Mouse (Mus musculus): Measurements from ENCODE around the gene Inhbc. TPM values are rescaled to one million over a fixed set of nuclear protein-coding genes. Genes with fewer than 3 reads are reported as not detected.

Inhbc gene
- polyA plus RNA-seq, 1 experiment: not detected

DNA sequence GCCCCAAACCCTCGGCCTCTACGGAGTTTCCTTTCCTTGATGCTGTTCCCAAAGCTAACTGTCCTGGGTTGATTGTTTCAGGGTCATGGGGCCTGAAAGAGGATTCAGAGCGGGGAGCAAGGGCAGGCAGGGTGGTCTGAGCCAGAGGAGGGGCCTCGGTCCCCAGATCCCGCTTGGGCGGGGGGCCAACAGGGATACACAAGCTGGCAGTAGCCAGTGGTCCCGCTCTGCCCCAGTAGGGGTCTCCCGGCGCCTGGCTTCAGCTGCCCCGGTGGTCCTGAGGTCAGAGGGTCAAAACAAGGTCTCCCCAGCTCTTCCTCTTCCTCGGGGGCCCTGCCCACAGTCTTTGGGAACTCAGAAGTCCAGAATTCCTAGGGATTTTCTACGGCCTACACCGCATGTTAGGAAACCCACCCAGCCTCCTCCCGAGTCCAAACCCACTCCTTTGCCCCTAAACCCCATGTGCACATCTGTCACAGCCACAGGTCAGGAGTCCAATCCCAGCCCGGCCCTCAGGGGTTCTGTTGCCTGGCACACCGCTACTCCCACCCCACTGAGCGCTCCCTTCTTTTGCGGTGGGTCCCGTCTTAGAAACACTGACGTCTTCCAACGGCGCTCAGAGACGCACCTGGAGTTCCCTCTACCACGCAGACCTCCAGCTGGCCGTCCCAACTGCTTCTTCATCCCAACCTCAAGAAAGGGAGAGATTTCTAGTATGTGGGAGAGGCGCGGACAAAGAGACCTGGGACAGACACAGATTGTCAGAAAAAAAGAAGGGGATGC, 29.5 kb downstream of the Inhbc start:
- H3K27ac ChIP-seq (replicated peaks; ENCODE audit: low read depth, low read length): no peak overlapping the region
- H3K4me1 ChIP-seq (ENCODE audit: control insufficient read depth, insufficient read depth, insufficient read length, low read length): no peaks in the 10 kb centered on the region
- H3K4me3 ChIP-seq (ENCODE audit: insufficient read depth, low read depth, low read length): peak overlapping the region; percentile 15; the same call in 1 of the 2 replicates

- no peaks in the 10 kb centered on the region for H3K4me1 ChIP-seq (ENCODE audit: control insufficient read depth, insufficient read depth, insufficient read length, low read length)
- H3K27ac ChIP-seq (replicated peaks; ENCODE audit: low read depth, low read length): no peak overlapping the region
- peak overlapping the region; percentile 52 for H3K4me3 ChIP-seq (ENCODE audit: insufficient read depth, low read depth, low read length)
These were observed 30.3 kb downstream of the Inhbc start for GRCm38 (mm10) chr10:127339683-127340576.

- H3K4me1 ChIP-seq (ENCODE audit: control insufficient read depth, insufficient read depth, insufficient read length, low read length): no peaks in the 10 kb centered on the region
- H3K27ac ChIP-seq (replicated peaks; ENCODE audit: low read depth, low read length): no peak overlapping the region
- H3K4me3 ChIP-seq (ENCODE audit: insufficient read depth, low read depth, low read length): peak overlapping the region; percentile 52
These were observed 31.1 kb downstream of the Inhbc start for GRCm38 (mm10) chr10:127338930-127339682.

- H3K4me1 ChIP-seq (ENCODE audit: control insufficient read depth, insufficient read depth, insufficient read length, low read length): no peaks in the 10 kb centered on the region
- no peak overlapping the region for H3K27ac ChIP-seq (replicated peaks; ENCODE audit: low read depth, low read length)
- no peak overlapping the region for H3K4me3 ChIP-seq (ENCODE audit: insufficient read depth, low read depth, low read length)
These were observed 32.6 kb downstream of the Inhbc start for GRCm38 (mm10) chr10:127337536-127338099.

- H3K4me3 ChIP-seq (ENCODE audit: insufficient read depth, low read depth, low read length): no peak overlapping the region
These were observed 33.3 kb downstream of the Inhbc start for GRCm38 (mm10) chr10:127336952-127337351.

DNA sequence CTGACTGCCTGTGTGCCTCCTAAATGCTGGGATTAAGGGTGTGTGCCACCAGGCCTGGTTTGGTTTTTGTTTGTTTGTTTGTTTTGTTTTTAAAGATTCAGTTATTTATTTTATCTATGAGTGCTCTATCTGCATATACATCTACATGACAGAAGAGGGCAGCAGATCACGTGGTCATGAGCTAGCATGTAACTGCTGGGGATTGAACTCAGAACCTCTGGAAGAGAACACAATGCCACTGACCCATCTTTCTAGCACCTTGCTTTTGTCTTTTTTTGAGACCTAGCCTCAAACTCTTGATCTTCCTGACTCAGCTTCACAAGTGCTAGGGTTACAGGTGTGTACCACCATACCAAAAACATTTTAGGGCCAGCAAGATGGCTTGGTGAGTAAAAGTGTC, 35.0 kb downstream of the Inhbc start:
- Histone ChIP-seq H3K4me3 (ENCODE audit: insufficient read depth, low read depth, low read length) (no peak overlapping the region), H3K27ac (replicated peaks; ENCODE audit: low read depth, low read length) (no peak overlapping the region), H3K4me1 (ENCODE audit: control insufficient read depth, insufficient read depth, insufficient read length, low read length) (no peaks in the 10 kb centered on the region)

More at GRCm38 (mm10) chr10:127336952-127337351, 33.3 kb downstream of the Inhbc start:
- no peaks in the 10 kb centered on the region for H3K4me1 ChIP-seq (ENCODE audit: control insufficient read depth, insufficient read depth, insufficient read length, low read length)
- H3K27ac ChIP-seq (replicated peaks; ENCODE audit: low read depth, low read length): no peak overlapping the region

- H3K27ac ChIP-seq (replicated peaks; ENCODE audit: low read depth, low read length): no peak overlapping the region
- no peak overlapping the region for H3K4me3 ChIP-seq (ENCODE audit: insufficient read depth, low read depth, low read length)
- no peaks in the 10 kb centered on the region for H3K4me1 ChIP-seq (ENCODE audit: control insufficient read depth, insufficient read depth, insufficient read length, low read length)
These were observed 37.1 kb downstream of the Inhbc start for GRCm38 (mm10) chr10:127333152-127333551.

- H3K4me1 ChIP-seq (ENCODE audit: control insufficient read depth, insufficient read depth, insufficient read length, low read length): no peaks in the 10 kb centered on the region
- H3K4me3 ChIP-seq (ENCODE audit: insufficient read depth, low read depth, low read length): no peak overlapping the region
- H3K27ac ChIP-seq (replicated peaks; ENCODE audit: low read depth, low read length): no peak overlapping the region
These were observed 37.9 kb downstream of the Inhbc start for GRCm38 (mm10) chr10:127332211-127332874.

DNA sequence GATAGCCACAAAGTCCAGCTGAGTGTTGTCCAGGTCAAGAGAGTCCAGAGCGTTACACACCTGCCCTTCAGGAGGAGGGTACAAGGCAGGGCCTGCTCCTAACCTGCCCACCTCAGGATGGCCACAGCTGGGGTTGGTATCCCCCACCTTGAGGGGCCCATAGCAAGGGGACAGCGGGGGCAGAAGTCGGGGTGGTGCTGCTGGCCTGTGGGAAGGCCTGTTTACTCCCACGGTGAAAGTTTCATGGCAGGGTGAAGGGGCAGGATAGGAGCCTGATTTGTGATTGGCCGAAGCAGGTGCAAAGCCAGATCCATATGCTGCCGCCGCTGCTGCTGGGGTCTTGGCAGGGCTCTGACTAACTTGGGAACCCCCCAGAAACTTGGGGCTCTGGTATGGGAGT, 40.0 kb downstream of the Inhbc start:
- H3K4me1 ChIP-seq (ENCODE audit: control insufficient read depth, insufficient read depth, insufficient read length, low read length): no peaks in the 10 kb centered on the region; the same call in 1 of the 2 replicates
- no peak overlapping the region for H3K27ac ChIP-seq (replicated peaks; ENCODE audit: low read depth, low read length)
- H3K4me3 ChIP-seq (ENCODE audit: insufficient read depth, low read depth, low read length): no peak overlapping the region

DNA sequence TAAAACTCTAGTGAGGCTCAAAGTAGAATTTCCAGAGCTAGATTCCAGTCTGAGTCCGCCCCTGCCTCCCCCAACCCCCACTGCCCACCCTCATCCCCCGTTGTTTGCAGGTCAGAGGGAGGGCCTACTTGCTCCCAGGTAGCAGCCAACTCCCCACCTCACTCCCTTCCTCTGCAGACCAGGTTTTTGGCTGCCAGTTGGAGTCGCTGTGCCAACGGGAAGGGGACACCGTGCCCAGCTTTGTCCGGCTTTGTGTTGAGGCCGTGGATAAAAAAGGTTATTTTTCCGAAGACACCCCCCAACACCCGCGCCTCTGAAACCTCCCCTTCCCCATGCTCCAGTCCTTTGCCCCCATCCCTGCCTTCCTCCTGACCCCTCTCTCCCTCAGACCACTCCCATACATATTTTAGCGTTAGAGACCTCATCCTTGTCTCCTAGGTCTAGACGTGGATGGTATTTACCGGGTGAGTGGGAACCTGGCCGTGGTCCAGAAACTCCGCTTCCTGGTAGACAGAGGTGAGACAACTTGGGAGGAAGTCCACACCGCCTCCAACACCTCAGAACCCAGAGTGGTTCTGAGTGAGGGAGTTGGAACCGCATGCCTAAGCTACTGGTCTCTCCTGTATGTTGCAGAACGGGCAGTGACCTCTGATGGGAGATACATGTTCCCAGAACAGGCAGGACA, 42.6 kb downstream of the Inhbc start:
- Histone ChIP-seq H3K4me3 (ENCODE audit: insufficient read depth, low read depth, low read length) (no peak overlapping the region), H3K27ac (replicated peaks; ENCODE audit: low read depth, low read length) (no peak overlapping the region)

GRCm38 (mm10) chr10:127326828-127327227, 43.4 kb downstream of the Inhbc start:
- peak overlapping the region; percentile 50 for H3K4me3 ChIP-seq (ENCODE audit: insufficient read depth, low read depth, low read length)
- H3K27ac ChIP-seq (replicated peaks; ENCODE audit: low read depth, low read length): no peak overlapping the region
- H3K4me1 ChIP-seq (ENCODE audit: control insufficient read depth, insufficient read depth, insufficient read length, low read length): no peaks in the 10 kb centered on the region; the same call in 1 of the 2 replicates

More for the DNA sequence above, 42.6 kb downstream of the Inhbc start:
- H3K4me1 ChIP-seq (ENCODE audit: control insufficient read depth, insufficient read depth, insufficient read length, low read length): no peaks in the 10 kb centered on the region; the same call in 1 of the 2 replicates

DNA sequence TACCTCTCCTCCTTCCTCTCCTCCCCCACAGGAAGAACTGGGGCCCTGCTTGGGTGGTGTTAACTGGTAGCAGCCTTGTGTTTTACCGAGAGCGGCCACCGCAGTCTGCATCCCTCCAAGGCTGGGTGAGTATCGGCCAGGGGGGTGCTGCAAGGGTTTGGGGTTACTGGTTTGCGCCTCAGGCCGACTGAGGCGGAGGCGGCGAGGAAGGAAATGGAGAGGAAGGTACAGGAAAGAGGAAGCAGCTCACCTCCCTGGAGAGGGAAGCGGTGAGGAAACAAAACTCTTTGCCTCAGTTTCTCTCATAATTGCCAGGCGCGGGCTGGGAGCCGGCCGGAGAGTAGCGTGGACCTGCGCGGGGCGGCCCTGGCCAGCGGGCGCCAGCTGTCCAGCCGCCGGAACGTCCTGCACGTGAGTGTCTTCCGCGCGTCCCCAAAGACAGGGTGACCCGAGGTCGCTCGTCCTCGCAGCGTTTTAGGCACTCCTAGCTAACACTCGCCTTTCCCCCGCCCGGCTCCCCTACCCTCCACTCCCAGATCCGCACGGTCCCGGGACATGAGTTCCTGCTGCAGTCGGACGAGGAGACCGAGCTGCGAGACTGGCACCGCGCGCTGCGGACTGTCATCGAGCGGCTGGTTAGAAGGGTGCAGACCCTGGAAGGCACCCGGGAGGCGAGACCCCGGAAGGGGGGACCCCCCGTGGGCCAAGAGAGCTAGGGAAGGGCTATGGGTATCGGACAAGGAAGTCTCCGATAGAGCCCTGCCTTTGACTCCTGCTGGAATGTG, 44.0 kb downstream of the Inhbc start:
- H3K27ac ChIP-seq (replicated peaks; ENCODE audit: low read depth, low read length): no peak overlapping the region

DNA sequence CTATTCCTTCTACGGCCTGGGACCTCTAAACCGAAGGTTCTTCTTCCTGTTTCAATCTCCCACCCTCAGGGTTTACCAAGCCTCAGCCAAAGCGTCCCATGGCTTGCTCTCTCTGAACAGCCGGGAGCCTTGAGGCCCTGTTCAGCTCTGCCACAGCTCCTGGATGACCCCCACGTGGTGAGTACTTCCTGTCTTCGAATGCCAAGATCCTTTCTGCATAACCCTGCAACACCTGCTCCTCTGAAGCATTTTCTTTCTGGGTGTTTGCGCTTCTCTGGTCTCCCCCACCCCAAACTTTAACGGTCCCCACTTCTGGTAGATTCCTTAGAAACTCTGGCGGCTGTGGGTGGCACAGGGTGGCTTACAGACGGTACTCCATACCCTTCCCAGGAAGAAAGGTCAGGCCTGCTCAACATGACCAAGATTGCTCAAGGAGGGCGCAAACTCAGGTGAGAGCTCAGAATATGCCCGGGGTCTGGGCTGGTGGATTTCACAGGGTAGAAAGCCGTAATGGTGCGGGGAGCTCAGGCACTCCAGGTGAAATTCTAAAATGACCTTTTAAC, 44.7 kb downstream of the Inhbc start:
- Histone ChIP-seq H3K27ac (replicated peaks; ENCODE audit: low read depth, low read length) (no peak overlapping the region), H3K4me3 (ENCODE audit: insufficient read depth, low read depth, low read length) (peak overlapping the region; percentile 50; the same call in 1 of the 2 replicates)

More for the DNA sequence above, 44.0 kb downstream of the Inhbc start:
- Histone ChIP-seq H3K4me1 (ENCODE audit: control insufficient read depth, insufficient read depth, insufficient read length, low read length) (no peaks in the 10 kb centered on the region; the same call in 1 of the 2 replicates), H3K4me3 (ENCODE audit: insufficient read depth, low read depth, low read length) (peak overlapping the region; percentile 50)

More for the DNA sequence above, 44.7 kb downstream of the Inhbc start:
- H3K4me1 ChIP-seq (ENCODE audit: control insufficient read depth, insufficient read depth, insufficient read length, low read length): no peaks in the 10 kb centered on the region; the same call in 1 of the 2 replicates
